Mouse (Mus musculus) adrenal gland (tissue): Measurements from ENCODE around the gene Rhob.
"Not testable (repeated sequence)": the region's sequence is repeated elsewhere in the genome, so short reads cannot be mapped to it uniquely, and the experiment has no call there.

Experiments used
- intact Hi-C: fragments of 180-260 bp; cut with DNase I; formaldehyde crosslinking; loops from one replicate; pipeline ENCODE4 v1.15.1; 2025

Gene Rhob

DNA sequence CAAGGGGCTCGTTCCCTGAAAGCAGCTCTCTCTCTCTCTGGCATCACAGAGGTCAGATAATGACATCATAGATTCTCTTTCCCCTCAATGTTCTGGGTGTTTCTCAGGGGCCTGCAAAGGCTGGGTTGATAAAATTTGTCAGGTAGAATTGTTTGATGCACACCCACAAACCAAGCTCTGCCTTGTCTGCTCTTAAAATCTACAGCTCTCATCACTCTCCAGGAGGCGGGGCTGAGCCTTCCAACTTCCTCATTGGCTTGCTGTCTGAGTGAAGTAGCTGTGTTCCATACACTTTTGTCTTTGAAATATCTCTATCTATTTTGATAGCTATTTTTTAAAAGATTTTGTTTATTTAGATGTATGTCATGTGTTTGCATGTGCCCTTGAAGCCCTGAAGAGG lies 17.6 kb downstream of the Rhob start:
- intact Hi-C loops, result no loop called here

- intact Hi-C loops, result no loop called here
Measured at GRCm38 (mm10) chr12:8474836-8475387, 24.9 kb downstream of the Rhob start.

GRCm38 (mm10) chr12:8472591-8473358 lies 27.0 kb downstream of the Rhob start:
- intact Hi-C loops, result no loop called here

DNA sequence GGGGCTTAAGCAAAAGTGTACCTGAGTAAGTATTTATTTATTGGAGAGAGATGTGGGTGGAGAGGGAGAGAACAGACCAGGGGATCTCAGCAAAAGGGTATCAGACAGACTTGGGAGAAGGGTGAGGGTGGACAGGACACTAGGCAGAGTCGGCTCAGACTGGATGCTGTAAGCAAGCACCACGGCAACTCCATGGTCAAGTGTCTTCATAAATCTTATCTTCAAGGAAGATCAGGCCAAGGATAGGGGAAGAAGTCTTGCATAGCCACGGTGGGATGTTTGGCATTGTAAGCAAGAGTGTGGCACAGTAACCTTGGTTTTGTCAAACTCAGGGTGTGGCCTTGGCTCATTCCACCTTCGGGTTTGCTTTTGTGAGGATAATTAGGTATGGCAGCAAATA lies 27.8 kb downstream of the Rhob start:
- intact Hi-C loops, result no loop called here

- intact Hi-C loops, result no loop called here
Measured at GRCm38 (mm10) chr12:8470962-8471361, 28.8 kb downstream of the Rhob start.

DNA sequence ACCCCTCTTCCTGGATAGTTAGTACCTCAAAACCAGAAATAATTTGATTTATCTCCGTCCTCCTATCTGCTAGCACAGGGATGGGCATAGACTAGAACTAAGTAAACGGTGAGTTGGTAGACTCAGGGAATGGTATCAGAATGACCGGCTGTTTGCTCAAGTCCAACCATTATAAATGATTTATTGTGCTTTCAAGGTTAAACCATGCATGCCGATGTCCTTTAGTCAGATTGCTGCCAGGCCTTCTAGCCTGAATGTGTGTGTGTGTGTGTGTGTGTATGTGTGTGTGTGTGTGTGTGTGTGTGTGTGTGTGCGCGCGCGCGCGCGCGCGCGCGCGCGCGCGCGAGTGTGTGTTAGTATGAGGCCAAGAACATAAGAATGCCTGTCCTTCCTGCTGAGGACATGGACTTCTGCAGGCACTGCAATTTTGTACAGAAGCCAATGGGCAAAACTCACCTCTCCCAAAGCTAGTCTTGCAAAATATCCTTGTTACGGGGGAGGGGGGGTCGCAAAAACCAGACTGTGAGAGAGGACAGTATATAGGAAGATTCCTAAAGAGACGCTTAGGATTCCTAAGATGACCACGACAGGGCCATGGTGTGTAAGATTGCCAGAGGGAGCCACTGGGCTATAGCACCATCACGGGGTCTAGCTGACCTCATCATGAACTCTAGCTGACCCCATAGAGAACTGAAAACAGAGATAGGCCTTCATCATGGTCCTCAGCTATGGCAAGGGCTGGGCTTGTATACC lies 29.9 kb downstream of the Rhob start:
- intact Hi-C loops, result no loop called here

- intact Hi-C loops, result no loop called here
Measured at GRCm38 (mm10) chr12:8468221-8468865, 31.5 kb downstream of the Rhob start.

GRCm38 (mm10) chr12:8467029-8467924 lies 32.5 kb downstream of the Rhob start:
- intact Hi-C loops, result no loop called here

GRCm38 (mm10) chr12:8465680-8466079 lies 34.1 kb downstream of the Rhob start:
- intact Hi-C loops, result no loop called here

DNA sequence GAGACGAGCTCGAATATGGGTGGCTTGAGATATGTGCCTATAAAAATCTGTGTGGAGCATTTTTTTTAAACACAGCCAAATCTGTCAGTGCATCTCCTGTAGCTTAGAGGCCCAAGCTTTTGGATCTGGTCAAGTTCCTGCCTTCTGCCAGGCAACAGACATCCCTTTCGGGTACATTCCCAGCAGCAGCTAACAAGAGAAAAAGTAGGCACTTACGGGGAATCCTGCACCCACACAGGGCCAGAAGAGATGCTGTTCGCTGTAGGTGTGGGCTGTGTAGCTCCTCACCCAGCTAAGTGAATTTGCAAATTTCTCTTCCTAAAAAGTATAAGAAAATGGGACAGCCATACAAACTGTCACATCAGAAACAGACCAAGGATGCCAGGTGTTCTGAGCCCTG lies 34.8 kb downstream of the Rhob start:
- intact Hi-C loops, result no loop called here

GRCm38 (mm10) chr12:8463599-8464160 lies 36.1 kb downstream of the Rhob start:
- intact Hi-C loops, result no loop called here

DNA sequence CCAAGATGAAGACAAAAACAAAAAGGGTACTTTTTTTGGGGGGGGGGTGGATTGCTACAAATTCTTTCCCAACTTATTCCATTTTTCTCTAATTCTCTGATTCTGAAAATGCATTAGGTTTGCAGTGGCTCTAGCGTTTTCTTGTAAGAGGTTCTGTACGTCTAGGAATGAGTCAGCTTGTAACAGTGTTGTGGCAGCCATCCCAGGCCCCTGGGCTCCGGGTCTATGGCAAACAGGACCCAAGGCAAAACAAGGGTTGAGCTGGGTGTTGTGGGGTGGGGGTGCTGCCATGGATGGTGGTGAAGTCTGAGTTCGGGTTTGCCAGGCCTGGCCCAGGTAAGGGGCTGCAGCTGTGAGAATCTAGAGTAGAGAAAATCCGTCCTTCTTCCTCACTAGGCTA lies 37.3 kb downstream of the Rhob start:
- intact Hi-C loops, result no loop called here

DNA sequence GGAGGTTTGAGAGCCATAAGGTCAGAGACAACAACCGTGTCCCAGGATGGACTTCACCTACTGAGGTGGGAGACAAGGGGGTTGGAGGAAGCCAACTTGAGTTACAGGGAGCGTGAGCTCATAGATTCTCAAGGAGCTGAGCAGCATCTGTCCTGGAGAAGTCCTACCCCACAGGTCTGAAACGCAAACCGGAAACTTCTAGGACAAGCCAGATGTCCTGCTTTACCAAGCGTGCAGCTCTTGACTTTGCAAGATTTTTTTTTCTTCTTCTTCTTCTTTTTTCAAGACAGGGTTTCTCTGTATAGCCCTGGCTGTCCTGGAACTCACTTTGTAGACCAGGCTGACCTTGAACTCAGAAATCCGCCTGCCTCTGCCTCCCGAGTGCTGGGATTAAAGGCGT lies 38.2 kb downstream of the Rhob start:
- intact Hi-C loops, result not testable (repeated sequence)

GRCm38 (mm10) chr12:8458400-8458799 lies 41.4 kb downstream of the Rhob start:
- intact Hi-C loops, result no loop called here

DNA sequence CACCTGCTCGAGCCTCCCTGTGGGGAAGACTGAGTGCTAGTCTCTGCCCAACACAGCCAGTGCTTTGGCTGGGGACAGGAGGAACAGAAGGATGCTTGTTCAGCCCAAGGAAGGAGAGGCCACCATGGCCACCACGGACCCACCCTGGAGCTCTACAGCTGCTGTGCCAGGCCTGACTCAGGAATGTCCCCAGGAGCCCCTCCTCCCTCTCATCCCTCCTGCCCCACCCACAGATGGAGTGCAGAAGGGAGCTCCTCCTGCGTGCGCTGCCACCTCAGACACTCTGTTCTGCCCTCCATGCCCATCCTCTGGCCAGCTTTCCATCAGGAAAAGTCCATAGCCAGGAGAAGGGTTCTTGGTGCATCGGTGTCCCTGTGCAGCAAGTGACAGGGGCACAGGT lies 42.8 kb downstream of the Rhob start:
- intact Hi-C loops, result no loop called here

GRCm38 (mm10) chr12:8455046-8455445 lies 44.8 kb downstream of the Rhob start:
- intact Hi-C loops, result no loop called here

- intact Hi-C loops, result loop anchor here (5.0 kb wide), 1 partner anchor 43 kb away; no protein-coding TSS in a partner anchor
Measured at GRCm38 (mm10) chr12:8454487-8454886, 45.3 kb downstream of the Rhob start.

- intact Hi-C loops, result loop anchor here (5.0 kb wide), 1 partner anchor 44 kb away; no protein-coding TSS in a partner anchor
Measured at GRCm38 (mm10) chr12:8452766-8453621, 46.8 kb downstream of the Rhob start.
